34 mouse cellular contexts compared by ENCODE assay signal in the genomic region with DNA sequence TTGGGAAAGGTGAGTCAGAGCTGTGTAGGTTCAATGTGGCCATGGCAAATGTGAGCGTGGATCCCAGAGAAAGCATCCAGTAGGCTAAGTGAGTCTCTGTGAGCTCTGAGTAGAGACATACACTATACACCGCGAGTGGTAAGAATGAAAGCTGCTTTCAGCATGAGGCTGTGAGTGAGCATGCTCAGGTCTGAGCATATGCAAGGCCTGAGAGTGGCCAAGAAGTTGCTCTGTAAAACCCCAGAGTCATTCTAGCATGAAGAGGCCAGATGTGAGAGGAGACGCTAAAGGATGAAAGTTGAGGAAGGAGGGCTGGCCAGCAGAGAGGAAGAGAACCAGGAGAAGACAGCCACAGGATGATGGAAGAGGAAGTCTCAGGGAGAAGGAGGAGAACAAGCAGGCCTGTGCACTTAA. TPM values are rescaled to one million over a fixed set of nuclear protein-coding genes. Genes with fewer than 3 reads are reported as not detected.
A peak's percentile ranks its signal among the peaks of the same experiment; 100 is the strongest.
DNase-seq lines count a peak whose midpoint lies in the region; ATAC-seq and TF ChIP-seq lines count a peak whose summit lies in the region.
"Had no signal": no experiment of that assay in that cellular context is flagged by ENCODE, and none has a peak within 500 bp of the region (broad histone marks: within the 10 kb centered on the region; RNA-seq: fewer than 3 reads in every experiment).

No protein-coding gene starts in this region.

- H3K27ac ChIP-seq in layer of hippocampus, adult 2 months, result peak overlapping the region; percentile 73
- H3K27ac ChIP-seq in spleen, adult 2 months (ENCODE audit: insufficient read depth, low read length), result peak overlapping the region; percentile 60
- peak overlapping the region; percentile 2; the same call in 1 of the 2 replicates for H3K27ac ChIP-seq in embryonic facial prominence, embryonic 10.5 days (replicated peaks)
- H3K27ac ChIP-seq in hindbrain, embryonic 12.5 days, result no peak overlapping the region
- H3K27ac ChIP-seq: forebrain, embryonic 10.5 days; hindbrain, embryonic 14.5 days; macrophage had no signal

- TF ChIP-seq POLR2A in spleen, adult 2 months (IDR thresholded peaks at IDR 0.05; ENCODE audit: low read depth, low read length), result no peak

- no peaks in the 10 kb centered on the region for H3K27me3 ChIP-seq in spleen, adult 2 months (ENCODE audit: control insufficient read depth, insufficient read depth, low read length)
- no peaks in the 10 kb centered on the region for H3K27me3 ChIP-seq in embryonic facial prominence, embryonic 10.5 days (replicated peaks; ENCODE audit: low read depth, poor library complexity, severe bottlenecking)
- no peaks in the 10 kb centered on the region for H3K27me3 ChIP-seq in hindbrain, embryonic 12.5 days
- H3K27me3 ChIP-seq: Patski had no signal

- ATAC-seq in hindbrain, embryonic 12.5 days (ENCODE audit: low FRiP score), result no peak
- ATAC-seq: inflammation-experienced regulatory T-cells, adult 6 months; Patski had no signal

- peaks cover 16% of the 10 kb centered on the region for H3K4me1 ChIP-seq in spleen, adult 2 months (ENCODE audit: control insufficient read depth, insufficient read depth, insufficient read length)
- peaks cover 32% of the 10 kb centered on the region for H3K4me1 ChIP-seq in embryonic facial prominence, embryonic 10.5 days
- peaks cover 59% of the 10 kb centered on the region for H3K4me1 ChIP-seq in hindbrain, embryonic 12.5 days

- H3K9me3 ChIP-seq in embryonic facial prominence, embryonic 10.5 days, result no peaks in the 10 kb centered on the region
- no peaks in the 10 kb centered on the region for H3K9me3 ChIP-seq in hindbrain, embryonic 12.5 days (replicated peaks)
- H3K9me3 ChIP-seq: forebrain, embryonic 10.5 days; G1E had no signal

- no peak overlapping the region for H3K4me3 ChIP-seq in layer of hippocampus, adult 2 months
- H3K4me3 ChIP-seq in spleen, adult 2 months (ENCODE audit: extremely low read depth, insufficient read depth, insufficient read length), result no peak overlapping the region
- no peak overlapping the region for H3K4me3 ChIP-seq in embryonic facial prominence, embryonic 10.5 days
- H3K4me3 ChIP-seq in hindbrain, embryonic 12.5 days, result no peak overlapping the region
- H3K4me3 ChIP-seq: forebrain, embryonic 10.5 days; left cerebral cortex, adult 2 months; myocyte had no signal

- H3K9ac ChIP-seq in hindbrain, embryonic 12.5 days, result no peak overlapping the region
- H3K9ac ChIP-seq: hindbrain, embryonic 14.5 days had no signal

- DNase-seq in layer of hippocampus, adult 2 months (ENCODE audit: low spot score in 2 of 2), result no peak
- DNase-seq in layer of hippocampus, postnatal 25 days (ENCODE audit: extremely low spot score in 1 of 2, low spot score in 1 of 2), result no peak
- DNase-seq in spleen, adult 2 months (ENCODE audit: low read depth in 1 of 2, low spot score in 2 of 2), result no peak
- DNase-seq in spleen, adult 12 weeks (ENCODE audit: low spot score), result no peak
- no peak for DNase-seq in embryonic facial prominence, embryonic 10.5 days (ENCODE audit: low spot score)
- DNase-seq in naive thymus-derived CD4-positive, alpha-beta T cell, adult 2 months (ENCODE audit: low read depth), result peak; percentile 49
- DNase-seq: adrenal gland, adult 2 months; cerebellum, adult 11 months; cerebellum, postnatal 10 days; gastrocnemius, postnatal 25 days; heart, postnatal 36 days; kidney, postnatal 36 days; midbrain, embryonic 14.5 days; thymus, postnatal 4 days had no signal

- H3K4me2 ChIP-seq in hindbrain, embryonic 12.5 days (replicated peaks), result no peak overlapping the region
- H3K4me2 ChIP-seq: hindbrain, embryonic 14.5 days had no signal

- TF ChIP-seq CTCF in layer of hippocampus, adult 2 months (conservative IDR thresholded peaks at IDR 0.05), result no peak
- no peak for TF ChIP-seq CTCF in spleen, adult 2 months (IDR thresholded peaks at IDR 0.05; ENCODE audit: extremely low read depth, insufficient read depth, insufficient read length, insufficient replicate concordance)

- no peaks in the 10 kb centered on the region for H3K36me3 ChIP-seq in spleen, adult 2 months (ENCODE audit: control insufficient read depth, insufficient read depth, low read length)
- no peaks in the 10 kb centered on the region; the same call in 1 of the 2 replicates for H3K36me3 ChIP-seq in embryonic facial prominence, embryonic 10.5 days (replicated peaks)
- peaks cover 14% of the 10 kb centered on the region; the same call in 1 of the 2 replicates for H3K36me3 ChIP-seq in hindbrain, embryonic 12.5 days
- H3K36me3 ChIP-seq: forebrain, embryonic 10.5 days; G1E had no signal

- 28% methylated on average over 4 of the region's 4 CpGs for WGBS in spleen, adult 2 months
- WGBS in embryonic facial prominence, embryonic 10.5 days, result 90% methylated on average over 4 of the region's 4 CpGs
- 85% methylated on average over 4 of the region's 4 CpGs for WGBS in hindbrain, embryonic 12.5 days

RNA-seq across cellular contexts. Expression of a gene that starts 12.8 kb away (rescaled TPM):
- total RNA-seq in layer of hippocampus, adult 2 months (2021), result 100 to 1,000 TPM; 662 to 700 TPM
- 100 to 1,000 TPM; 682 to 735 TPM for total RNA-seq in layer of hippocampus, postnatal 25 days (2021)
- polyA plus RNA-seq in spleen, adult 2 months (2012; rRNA removed), result 14.6 and 18.6 TPM in 2 replicates
- 10.1 and 11.3 TPM in 2 replicates for polyA plus RNA-seq in embryonic facial prominence, embryonic 10.5 days (2016; fragmentation: Nextera tagmentation; extraction: Ambion mirVana)
- 190 and 217 TPM in 2 replicates for polyA plus RNA-seq in hindbrain, embryonic 12.5 days (2016; fragmentation: Nextera tagmentation; extraction: Ambion mirVana)
- polyA plus RNA-seq: G1E, macrophage, Patski had no signal

RNA-seq across cellular contexts. Expression of a gene that starts 47.6 kb away (rescaled TPM):
- total RNA-seq in layer of hippocampus, adult 2 months (2021), result not detected
- under 1 TPM in 1 of 2 experiments, not detected in 1; 0.12 TPM for total RNA-seq in layer of hippocampus, postnatal 25 days (2021)
- not detected in 2 replicates for polyA plus RNA-seq in spleen, adult 2 months (2012; rRNA removed)
- polyA plus RNA-seq in embryonic facial prominence, embryonic 10.5 days (2016; fragmentation: Nextera tagmentation; extraction: Ambion mirVana), result 0.10 and 0.14 TPM in 2 replicates
- polyA plus RNA-seq in hindbrain, embryonic 12.5 days (2016; fragmentation: Nextera tagmentation; extraction: Ambion mirVana), result 0.40 and 0.58 TPM in 2 replicates
- total RNA-seq: adrenal gland, adult 2 months; adrenal gland, postnatal 4 days; G1E; gastrocnemius, postnatal 25 days; heart, adult 8-10 months; heart, postnatal 36 days; left cerebral cortex, adult 2 months; left cerebral cortex, postnatal 36 days; liver, adult 2 months; neutrophil, adult 5-6 weeks had no signal
- polyA plus RNA-seq: adrenal gland, adult 2 months; embryonic facial prominence, embryonic 11.5 days; G1E; heart, embryonic 14.5 days; inflammation-experienced regulatory T-cells, adult 6 months; kidney, adult 2 months; liver, adult 2 months; liver, embryonic 16.5 days; lung, embryonic 16.5 days; macrophage; myocyte; Patski; small intestine, adult 2 months had no signal
